Mouse (Mus musculus): ENCODE results near the gene Gm45062.

DNA sequence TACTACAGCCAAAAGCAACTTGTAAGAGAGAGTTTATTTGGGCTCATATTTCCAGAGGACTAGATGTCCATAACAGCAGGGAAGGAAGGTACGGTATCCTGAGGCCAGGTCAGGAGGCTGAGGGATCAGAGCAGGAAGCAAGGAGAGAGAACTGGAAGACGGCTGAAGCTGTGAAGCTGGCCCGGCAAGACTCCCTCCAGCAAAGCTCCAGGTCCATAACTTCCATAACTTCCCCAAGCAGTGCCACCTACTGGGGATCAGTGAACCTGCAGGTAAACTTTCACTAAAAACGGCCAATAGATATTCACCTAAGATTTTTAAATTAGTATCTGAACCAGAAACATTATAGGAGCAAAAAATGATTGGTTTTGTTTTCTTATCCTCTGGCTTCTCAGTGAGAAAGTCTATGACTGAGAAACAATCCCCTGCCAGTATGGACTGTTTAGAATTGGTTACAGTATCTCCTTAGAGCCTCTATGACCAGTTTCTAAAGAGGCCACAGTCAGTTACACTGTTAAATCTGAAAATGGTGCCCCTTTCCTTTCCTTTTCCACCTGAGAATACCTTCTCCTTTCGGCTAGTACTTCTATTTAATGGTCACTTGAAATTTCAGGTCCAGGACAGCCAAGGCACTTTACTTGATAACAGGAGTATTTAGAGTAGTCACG, 15.3 kb downstream of the Gm45062 start:
- no peak for TF ChIP-seq POLR2A (IDR thresholded peaks at IDR 0.05; ENCODE audit: control insufficient read depth in 1 of 2, insufficient read depth in 1 of 2, low read depth in 1 of 2, low read length in 2 of 2, poor library complexity in 1 of 2)
- peak; percentile 36 to 66 (median 47); a peak in 5 of 6 replicates for TF ChIP-seq CTCF (IDR thresholded peaks at IDR 0.05 in 2 of 3, conservative IDR thresholded peaks at IDR 0.05 in 1 of 3; ENCODE audit: control insufficient read depth in 1 of 3, insufficient read depth in 1 of 3, low read depth in 2 of 3, low read length in 3 of 3, poor library complexity in 1 of 3, severe bottlenecking in 1 of 3)
- no peak for TF ChIP-seq ZC3H11A (IDR thresholded peaks at IDR 0.05; ENCODE audit: low read depth, low read length)
- no peak for TF ChIP-seq EP300 (IDR thresholded peaks at IDR 0.05; ENCODE audit: low read depth in 1 of 2, low read length in 2 of 2)
